Comparison of ENCODE assay signal across 7 mouse cellular contexts in genomic region chr7:66689620-66690360, GRCm38 (mm10). TPM values are rescaled to one million over a fixed set of nuclear protein-coding genes. Genes with fewer than 3 reads are reported as not detected.
DNase-seq lines count a peak whose midpoint lies in the region; ATAC-seq lines count a peak whose summit lies in the region.

TSS of gene Lins1 (plus strand) at chr7:66689889.

- no peaks in the 10 kb centered on the region for H3K4me1 ChIP-seq in embryonic facial prominence, embryonic 11.5 days (ENCODE audit: control insufficient read depth, insufficient read depth, low read length)
- H3K4me1 ChIP-seq in limb, embryonic 10.5 days, result peaks cover 13% of the 10 kb centered on the region
- H3K4me1 ChIP-seq in midbrain, embryonic 13.5 days (replicated peaks), result peaks cover 25% of the 10 kb centered on the region

- no peaks in the 10 kb centered on the region for H3K9me3 ChIP-seq in embryonic facial prominence, embryonic 11.5 days (replicated peaks; ENCODE audit: control insufficient read depth, low read length)
- no peaks in the 10 kb centered on the region for H3K9me3 ChIP-seq in limb, embryonic 10.5 days (replicated peaks)
- no peaks in the 10 kb centered on the region for H3K9me3 ChIP-seq in midbrain, embryonic 13.5 days

- under 1% methylated on average over 52 of the region's 52 CpGs for WGBS in embryonic facial prominence, embryonic 11.5 days
- WGBS in limb, embryonic 10.5 days, result under 1% methylated on average over 52 of the region's 52 CpGs
- WGBS in midbrain, embryonic 13.5 days, result under 1% methylated on average over 52 of the region's 52 CpGs

- peak within 1 kb of the TSS; percentile 77 for H3K27ac ChIP-seq in embryonic facial prominence, embryonic 11.5 days (replicated peaks; ENCODE audit: low read depth, low read length)
- H3K27ac ChIP-seq in limb, embryonic 10.5 days, result peak within 1 kb of the TSS; percentile 90
- H3K27ac ChIP-seq in midbrain, embryonic 13.5 days, result peak within 1 kb of the TSS; percentile 96

- DNase-seq in adrenal gland, postnatal 14 days, result peak; percentile 99
- DNase-seq in embryonic facial prominence, embryonic 11.5 days (ENCODE audit: low spot score), result peak; percentile 99
- peak; percentile 100 for DNase-seq in kidney, adult 11 months
- peak; percentile 99 for DNase-seq in limb, embryonic 10.5 days (ENCODE audit: low spot score)
- peak; percentile 93 for DNase-seq in spleen, adult 12 weeks (ENCODE audit: low spot score)

- H3K36me3 ChIP-seq in embryonic facial prominence, embryonic 11.5 days (replicated peaks; ENCODE audit: control insufficient read depth, insufficient read depth, low read depth, low read length), result no peaks in the 10 kb centered on the region
- peaks cover 16% of the 10 kb centered on the region for H3K36me3 ChIP-seq in limb, embryonic 10.5 days
- H3K36me3 ChIP-seq in midbrain, embryonic 13.5 days, result 0 out of 2 replicates have a peak, but pooled peaks cover 3% of the 10 kb centered on the region

- H3K27me3 ChIP-seq in embryonic facial prominence, embryonic 11.5 days (ENCODE audit: control insufficient read depth, insufficient read depth, low read length), result no peaks in the 10 kb centered on the region
- no peaks in the 10 kb centered on the region for H3K27me3 ChIP-seq in limb, embryonic 10.5 days (ENCODE audit: low read depth, poor library complexity, severe bottlenecking)
- H3K27me3 ChIP-seq in midbrain, embryonic 13.5 days, result no peaks in the 10 kb centered on the region

- H3K4me3 ChIP-seq in embryonic facial prominence, embryonic 11.5 days (ENCODE audit: low read depth, low read length), result peak within 1 kb of the TSS; percentile 78
- H3K4me3 ChIP-seq in limb, embryonic 10.5 days, result peak within 1 kb of the TSS; percentile 89
- peak within 1 kb of the TSS; percentile 63 for H3K4me3 ChIP-seq in midbrain, embryonic 13.5 days (replicated peaks)

- peak; percentile 99 for ATAC-seq in embryonic facial prominence, embryonic 11.5 days (replicated peaks; ENCODE audit: insufficient number of reproducible peaks, low FRiP score, low TSS enrichment, low read depth)
- ATAC-seq in granulocyte monocyte progenitor cell, adult 5-6 weeks (replicated peaks; ENCODE audit: poor library complexity, severe bottlenecking), result peak; percentile 97
- ATAC-seq in midbrain, embryonic 13.5 days, result peak; percentile 99

- H3K9ac ChIP-seq in embryonic facial prominence, embryonic 11.5 days (replicated peaks; ENCODE audit: low read length), result peak within 1 kb of the TSS; percentile 79
- peak within 1 kb of the TSS; percentile 80 for H3K9ac ChIP-seq in midbrain, embryonic 13.5 days (replicated peaks)

- H3K4me2 ChIP-seq in embryonic facial prominence, embryonic 11.5 days (ENCODE audit: low read depth, low read length), result peak within 1 kb of the TSS; percentile 82
- H3K4me2 ChIP-seq in midbrain, embryonic 13.5 days (replicated peaks), result peak within 1 kb of the TSS; percentile 77

RNA-seq across cellular contexts. Expression of gene Lins1, which starts in this region (rescaled TPM):
- 7.8 and 9.5 TPM in 2 replicates for total RNA-seq in adrenal gland, postnatal 14 days (2021)
- 26.9 and 29.6 TPM in 2 replicates for polyA plus RNA-seq in embryonic facial prominence, embryonic 11.5 days (2014; fragmentation: Nextera tagmentation; extraction: Ambion mirVana)
- 19.6 and 25.2 TPM in 2 replicates for total RNA-seq in granulocyte monocyte progenitor cell, adult 5-6 weeks (2014; fragmentation: Nextera tagmentation)
- total RNA-seq in granulocyte monocyte progenitor cell, adult 5-6 weeks (2017), result 8.6 and 11.2 TPM in 2 replicates
- polyA plus RNA-seq in limb, embryonic 10.5 days (2016; fragmentation: Nextera tagmentation; extraction: Ambion mirVana), result 21.8 and 22.5 TPM in 2 replicates
- polyA plus RNA-seq in midbrain, embryonic 13.5 days (2015; fragmentation: Nextera tagmentation; extraction: Ambion mirVana), result 20.2 and 20.4 TPM in 2 replicates

Comparison
In these comparisons a context has a peak if more than half of its experiments do, and no peak if none do; other contexts are left out.
1. Peak in every context shown above with its lines: DNase-seq, ATAC-seq, H3K4me3 ChIP-seq and H3K27ac ChIP-seq.